Mouse (Mus musculus) embryonic facial prominence, embryonic 10.5 days (tissue): ENCODE results near the gene Gatad2b. TPM values are rescaled to one million over a fixed set of nuclear protein-coding genes. Genes with fewer than 3 reads are reported as not detected.
"Not testable (repeated sequence)": the region's sequence is repeated elsewhere in the genome, so short reads cannot be mapped to it uniquely, and the experiment has no call there.

Experiments
- DNase-seq: peaks from one replicate; pipeline ENCODE4 v3.0.0-alpha.2; 2017; ENCODE audit warnings: low spot score
- H3K27ac ChIP-seq: fragments of 300-500 bp; sonication (generic); replicated peaks from 2 replicates; pipeline ENCODE4 v1.5.1; 2016; ENCODE audit warnings: mild to moderate bottlenecking
- H3K27me3 ChIP-seq: fragments of 300-500 bp; sonication (generic); replicated peaks from 2 replicates; pipeline ENCODE4 v1.6.1; 2016; ENCODE audit warnings: low read depth, mild to moderate bottlenecking; ENCODE audit not compliant: poor library complexity, severe bottlenecking
- H3K36me3 ChIP-seq: fragments of 300-500 bp; sonication (generic); replicated peaks from 2 replicates; pipeline ENCODE4 v1.6.1; 2016; ENCODE audit warnings: mild to moderate bottlenecking, moderate library complexity
- H3K4me1 ChIP-seq: fragments of 300-500 bp; sonication (generic); 2 replicates; pipeline ENCODE4 v1.6.1; 2016
- H3K4me3 ChIP-seq: fragments of 300-500 bp; sonication (generic); 2 replicates; pipeline ENCODE4 v1.5.1; 2016; ENCODE audit warnings: mild to moderate bottlenecking, moderate library complexity
- H3K9me3 ChIP-seq: fragments of 300-500 bp; sonication (generic); 2 replicates; pipeline ENCODE4 v1.6.1; 2016; ENCODE audit warnings: mild to moderate bottlenecking
- whole genome bisulfite sequencing: fragments of 180-500 bp; shearing (Covaris S2); methylation state at CpG from one replicate; pipeline ENCODE4 v1.1.7; 2016; 5-methylcytosine and 5-hydroxymethylcytosine counted together
- polyA plus RNA-seq: library from polyadenylated mRNA; unstranded; fragments of >200 nt; fragmentation: Nextera tagmentation; extraction: Ambion mirVana; gene quantifications from 2 replicates; pipeline ENCODE4 v1.2.1, GENCODE M21; 2016

Gene Gatad2b
- polyA plus RNA-seq, 1 experiment from 2014 or later: 13.6 TPM

DNA sequence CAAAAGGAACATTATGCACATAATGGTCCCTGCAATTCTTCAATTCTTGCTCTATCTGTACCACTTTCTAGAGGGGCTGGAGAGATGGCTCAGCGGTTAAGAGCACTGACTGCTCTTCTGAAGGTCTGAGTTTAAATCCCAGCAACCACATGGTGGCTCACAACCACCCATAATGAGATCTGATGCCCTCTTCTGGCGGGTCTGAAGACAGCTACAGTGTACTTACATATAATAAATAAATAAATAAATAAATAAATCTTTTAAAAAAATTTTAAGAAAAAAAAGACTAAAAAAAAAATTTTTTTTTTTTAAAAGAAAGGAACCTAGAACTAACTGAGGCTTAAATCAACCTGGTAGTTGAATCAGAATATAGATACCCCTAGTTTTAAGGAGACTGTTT is 49.9 kb downstream of the Gatad2b start:
- peaks cover 59% of the 10 kb centered on the region for H3K36me3 ChIP-seq
- DNase-seq, H3K4me1 ChIP-seq, H3K4me3 ChIP-seq, H3K27me3 ChIP-seq, H3K9me3 ChIP-seq, H3K27ac ChIP-seq: not testable (repeated sequence)
- WGBS: 52% methylated on average over 2 of the region's 2 CpGs

DNA sequence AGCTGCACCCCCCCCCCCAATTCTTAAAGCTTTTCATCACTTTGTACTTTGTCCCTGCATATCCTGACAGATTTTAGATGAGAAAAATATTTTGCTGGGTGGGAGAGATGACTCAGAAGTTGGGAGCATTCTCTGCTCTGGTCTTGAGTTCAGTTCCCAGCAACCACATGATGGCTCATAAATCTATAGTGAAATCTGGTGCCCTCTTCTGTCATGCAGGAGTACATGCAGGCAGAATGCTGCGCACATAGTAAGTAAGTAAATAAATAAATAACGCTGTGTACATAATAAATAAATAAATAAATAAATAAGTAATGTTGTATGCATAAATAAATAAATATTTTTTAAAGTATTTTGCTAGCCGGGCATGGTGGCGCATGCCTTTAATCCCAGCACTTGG is 54.9 kb downstream of the Gatad2b start:
- no peaks in the 10 kb centered on the region for H3K9me3 ChIP-seq
- H3K4me1 ChIP-seq: no peaks in the 10 kb centered on the region
- no peak for DNase-seq
- WGBS: 95% methylated on average over 4 of the region's 4 CpGs
- H3K4me3 ChIP-seq: no peak overlapping the region
- peaks cover 81% of the 10 kb centered on the region for H3K36me3 ChIP-seq
- no peaks in the 10 kb centered on the region for H3K27me3 ChIP-seq
- H3K27ac ChIP-seq: no peak overlapping the region

DNA sequence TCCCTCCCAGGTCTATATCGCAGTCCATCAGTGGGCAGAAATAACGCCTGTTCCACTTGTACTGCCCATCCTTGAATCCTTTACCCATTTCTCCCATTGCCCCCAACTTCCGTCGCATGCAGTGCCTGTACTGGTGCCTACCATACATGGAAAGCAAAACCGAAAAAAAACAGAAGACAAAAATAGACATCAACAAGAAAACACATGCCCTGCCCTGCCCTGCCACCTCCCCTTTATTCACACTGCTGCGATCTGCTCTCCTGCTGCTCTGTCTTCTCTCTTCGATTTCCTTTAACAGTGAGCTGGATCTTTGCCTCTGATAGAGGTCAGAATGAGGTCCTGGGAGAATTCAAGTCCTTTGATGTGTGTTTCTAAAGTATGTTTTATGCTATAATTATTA is 65.0 kb downstream of the Gatad2b start:
- no peaks in the 10 kb centered on the region for H3K27me3 ChIP-seq
- 97% methylated on average over 7 of the region's 7 CpGs for WGBS
- no peaks in the 10 kb centered on the region for H3K4me1 ChIP-seq
- DNase-seq: no peak
- H3K4me3 ChIP-seq: no peak overlapping the region
- H3K27ac ChIP-seq: no peak overlapping the region
- H3K9me3 ChIP-seq: no peaks in the 10 kb centered on the region
- H3K36me3 ChIP-seq: peaks cover 92% of the 10 kb centered on the region

DNA sequence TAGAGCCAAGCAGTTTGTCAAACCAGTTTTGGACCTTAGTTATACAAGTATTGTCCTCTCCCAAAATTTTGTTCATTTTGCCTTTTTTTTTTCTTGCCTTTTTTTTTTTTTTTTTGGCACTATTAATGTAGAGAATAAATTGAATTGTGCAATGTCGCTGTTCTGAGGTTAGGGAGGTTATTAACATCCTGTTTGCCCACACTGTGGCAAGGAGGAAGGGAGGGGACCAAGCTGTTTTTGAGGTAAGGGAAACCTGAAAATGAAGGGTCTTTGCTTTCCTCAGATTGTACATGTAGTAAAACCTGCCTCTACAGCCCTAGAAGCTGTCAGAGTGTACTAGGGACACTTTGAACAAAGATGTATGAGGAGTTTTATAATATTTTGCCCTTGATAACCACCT is 66.3 kb downstream of the Gatad2b start:
- H3K4me1 ChIP-seq: no peaks in the 10 kb centered on the region
- no peak overlapping the region for H3K4me3 ChIP-seq
- 83% methylated on average over 1 of the region's 1 CpGs for WGBS
- H3K36me3 ChIP-seq: peaks cover 90% of the 10 kb centered on the region
- no peaks in the 10 kb centered on the region for H3K27me3 ChIP-seq
- no peaks in the 10 kb centered on the region for H3K9me3 ChIP-seq
- DNase-seq: no peak
- no peak overlapping the region for H3K27ac ChIP-seq

- DNase-seq: no peak
- no peaks in the 10 kb centered on the region for H3K9me3 ChIP-seq
- H3K4me1 ChIP-seq: no peaks in the 10 kb centered on the region
- H3K36me3 ChIP-seq: peaks cover 67% of the 10 kb centered on the region
- no peak overlapping the region for H3K27ac ChIP-seq
- no peaks in the 10 kb centered on the region for H3K27me3 ChIP-seq
- H3K4me3 ChIP-seq: no peak overlapping the region
- 94% methylated on average over 4 of the region's 4 CpGs for WGBS
Observed at GRCm38 (mm10) chr3:90361476-90361875, 68.5 kb downstream of the Gatad2b start.

DNA sequence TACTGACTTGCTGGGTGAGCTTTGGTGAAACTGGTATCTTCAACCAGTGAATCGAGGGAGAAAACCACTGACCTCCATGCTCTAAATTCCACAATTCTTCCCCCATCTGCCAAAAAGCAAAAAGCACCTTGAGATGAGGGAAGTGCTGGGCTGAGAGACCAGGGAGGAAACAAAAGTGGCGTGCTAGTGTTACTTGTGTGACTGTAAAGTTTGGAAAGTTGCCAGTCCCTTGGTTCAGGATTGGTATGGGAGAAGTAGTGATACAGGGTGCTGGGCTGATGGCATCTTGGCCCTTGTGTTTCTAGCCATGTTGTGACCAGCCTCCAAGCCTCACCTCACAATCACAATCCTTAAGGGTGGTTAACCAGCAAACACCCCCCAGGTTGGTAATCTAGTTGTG is 69.4 kb downstream of the Gatad2b start:
- WGBS: 92% methylated on average over 2 of the region's 2 CpGs
- H3K36me3 ChIP-seq: peaks cover 59% of the 10 kb centered on the region
- H3K27ac ChIP-seq: no peak overlapping the region
- no peak for DNase-seq
- no peaks in the 10 kb centered on the region for H3K9me3 ChIP-seq
- no peaks in the 10 kb centered on the region for H3K4me1 ChIP-seq
- H3K27me3 ChIP-seq: no peaks in the 10 kb centered on the region
- no peak overlapping the region for H3K4me3 ChIP-seq

DNA sequence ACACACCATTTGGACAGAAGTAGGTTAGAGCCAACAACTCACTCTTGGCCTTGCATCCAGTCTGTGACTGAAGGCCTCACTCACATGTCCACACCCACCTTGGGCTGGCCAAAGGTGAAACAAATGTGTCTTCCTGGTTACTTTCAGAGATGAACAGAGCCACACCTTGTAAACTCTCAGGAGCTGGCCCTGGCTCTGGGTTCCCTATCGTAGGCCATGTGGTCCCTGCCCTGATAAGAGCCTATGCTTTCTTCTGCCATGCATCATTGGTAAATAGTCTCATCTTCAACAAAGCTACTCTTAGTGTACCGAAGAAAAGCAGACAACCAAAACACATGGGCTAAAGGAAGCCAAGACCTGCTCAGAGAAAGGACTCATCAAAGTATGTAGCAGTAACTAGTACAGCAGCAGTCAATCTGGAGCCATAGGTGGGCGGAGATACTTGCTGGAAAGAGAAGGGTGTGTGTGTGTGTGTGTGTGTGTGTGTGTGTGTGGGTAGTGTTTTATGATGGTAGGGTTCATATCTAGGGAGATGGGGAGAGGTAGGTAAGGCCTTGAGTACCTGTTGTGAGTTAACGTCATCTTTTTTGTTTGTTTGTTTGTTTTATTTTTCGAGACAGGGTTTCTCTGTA is 74.1 kb downstream of the Gatad2b start:
- Histone ChIP-seq H3K27ac (no peak overlapping the region), H3K4me1 (no peaks in the 10 kb centered on the region; the same call in 1 of the 2 replicates), H3K36me3 (peaks cover 18% of the 10 kb centered on the region), H3K9me3 (no peaks in the 10 kb centered on the region), H3K4me3 (no peak overlapping the region), H3K27me3 (no peaks in the 10 kb centered on the region)
- WGBS: 89% methylated on average over 5 of the region's 5 CpGs
- DNase-seq: no peak

GRCm38 (mm10) chr3:90369041-90369440 is 76.1 kb downstream of the Gatad2b start:
- Histone ChIP-seq H3K27me3 (no peaks in the 10 kb centered on the region), H3K4me1 (no peaks in the 10 kb centered on the region; the same call in 1 of the 2 replicates), H3K9me3 (no peaks in the 10 kb centered on the region), H3K4me3 (no peak overlapping the region), H3K27ac (no peak overlapping the region), H3K36me3 (peaks cover 1% of the 10 kb centered on the region; the same call in 1 of the 2 replicates)
- DNase-seq: no peak
- 75% methylated on average over 2 of the region's 2 CpGs for WGBS

DNA sequence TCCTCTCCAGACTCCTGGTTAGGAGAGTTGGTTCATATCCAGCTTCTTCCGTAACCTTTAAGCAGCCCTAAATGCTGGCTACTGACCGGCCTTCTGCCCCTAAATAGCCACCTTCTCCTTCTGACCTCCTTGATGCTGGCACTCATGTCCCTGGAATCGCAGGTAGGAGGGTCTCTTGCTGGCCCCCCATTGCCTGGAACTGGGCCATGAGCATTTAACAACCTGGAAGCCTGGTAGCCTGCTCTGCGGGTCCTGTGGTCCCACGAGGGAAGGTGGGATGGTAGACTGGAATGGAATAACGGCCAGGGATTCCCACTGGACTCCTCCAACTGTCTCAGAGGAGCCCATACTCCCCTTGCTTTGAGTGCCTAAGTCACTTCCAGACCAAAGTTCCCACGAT is 78.9 kb downstream of the Gatad2b start:
- H3K9me3 ChIP-seq: no peaks in the 10 kb centered on the region
- 75% methylated on average over 7 of the region's 7 CpGs for WGBS
- H3K27me3 ChIP-seq: no peaks in the 10 kb centered on the region
- peaks cover 10% of the 10 kb centered on the region; the same call in 1 of the 2 replicates for H3K4me1 ChIP-seq
- H3K4me3 ChIP-seq: no peak overlapping the region
- no peaks in the 10 kb centered on the region for H3K36me3 ChIP-seq
- no peak overlapping the region for H3K27ac ChIP-seq
- DNase-seq: no peak

DNA sequence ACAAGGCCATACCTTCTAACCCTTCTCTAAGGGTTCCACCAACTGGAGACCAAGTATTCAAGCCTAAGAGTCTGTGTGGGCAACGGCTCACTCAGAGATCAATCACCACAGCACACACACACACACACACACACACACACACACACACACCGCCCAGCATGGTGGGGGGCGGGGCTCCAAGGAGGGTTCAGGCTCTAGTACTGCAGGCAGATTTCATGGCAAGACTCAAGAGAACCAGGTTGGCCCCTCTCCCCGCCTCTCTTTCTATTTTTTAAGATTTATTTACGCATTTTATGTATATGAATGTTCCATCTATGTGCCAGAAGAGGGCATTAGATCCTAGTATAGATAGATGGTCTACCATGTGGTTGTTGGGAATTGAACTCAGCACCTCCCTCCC is 79.8 kb downstream of the Gatad2b start:
- Histone ChIP-seq H3K4me1 (peaks cover 17% of the 10 kb centered on the region; the same call in 1 of the 2 replicates), H3K9me3 (no peaks in the 10 kb centered on the region)
- WGBS: 63% methylated on average over 5 of the region's 5 CpGs

GRCm38 (mm10) chr3:90373432-90374028 is 80.6 kb downstream of the Gatad2b start:
- no peaks in the 10 kb centered on the region for H3K9me3 ChIP-seq
- no peaks in the 10 kb centered on the region for H3K27me3 ChIP-seq
- peaks cover 23% of the 10 kb centered on the region; the same call in 1 of the 2 replicates for H3K4me1 ChIP-seq
- H3K4me3 ChIP-seq: no peak overlapping the region
- WGBS: 30% methylated on average over 4 of the region's 4 CpGs
- peak; percentile 76 for DNase-seq
- no peaks in the 10 kb centered on the region for H3K36me3 ChIP-seq
- H3K27ac ChIP-seq: no peak overlapping the region

More for the DNA sequence above, 79.8 kb downstream of the Gatad2b start:
- H3K27ac ChIP-seq: no peak overlapping the region
- no peak for DNase-seq
- H3K27me3 ChIP-seq: no peaks in the 10 kb centered on the region
- H3K36me3 ChIP-seq: no peaks in the 10 kb centered on the region
- no peak overlapping the region for H3K4me3 ChIP-seq

GRCm38 (mm10) chr3:90374368-90374767 is 81.4 kb downstream of the Gatad2b start:
- Histone ChIP-seq H3K4me3 (no peak overlapping the region), H3K27ac (no peak overlapping the region), H3K27me3 (no peaks in the 10 kb centered on the region), H3K9me3 (no peaks in the 10 kb centered on the region), H3K4me1 (peaks cover 23% of the 10 kb centered on the region; the same call in 1 of the 2 replicates), H3K36me3 (no peaks in the 10 kb centered on the region)
- no peak for DNase-seq
- 84% methylated on average over 4 of the region's 4 CpGs for WGBS

GRCm38 (mm10) chr3:90375562-90376246 is 82.7 kb downstream of the Gatad2b start:
- Histone ChIP-seq H3K27ac (peak overlapping the region; percentile 52), H3K4me3 (no peak overlapping the region)
- 41% methylated on average over 3 of the region's 3 CpGs for WGBS

More at GRCm38 (mm10) chr3:90375562-90376246, 82.7 kb downstream of the Gatad2b start:
- no peaks in the 10 kb centered on the region for H3K27me3 ChIP-seq
- H3K36me3 ChIP-seq: no peaks in the 10 kb centered on the region
- peaks cover 23% of the 10 kb centered on the region; the same call in 1 of the 2 replicates for H3K4me1 ChIP-seq
- no peaks in the 10 kb centered on the region for H3K9me3 ChIP-seq
- DNase-seq: no peak
